Mouse (Mus musculus) MEL (cell line): ENCODE results near the gene Mob3a. TPM values are rescaled to one million over a fixed set of nuclear protein-coding genes. Genes with fewer than 3 reads are reported as not detected.

Experiments used
- DNase-seq: peaks from one replicate; pipeline ENCODE4 v3.0.0; 2011; ENCODE audit warnings: low read depth, low spot score
- H3K27ac ChIP-seq: 2 replicates; pipeline ENCODE4 v1.5.1; 2012; ENCODE audit warnings: low read depth, mild to moderate bottlenecking, control low read depth, low read length, moderate library complexity; ENCODE audit not compliant: control insufficient read depth
- H3K27me3 ChIP-seq, 2 experiments: fragments of 150-350 bp in 1 of 2; sonication (generic) in 1 of 2; 2 replicates each; pipeline ENCODE4 v1.6.1; 2012; ENCODE audit warnings: low read length in 2 of 2, mild to moderate bottlenecking in 2 of 2, improper control_type of control experiment in 1 of 2, moderate library complexity in 1 of 2; ENCODE audit not compliant: insufficient read depth in 2 of 2, control insufficient read depth in 1 of 2
- H3K36me3 ChIP-seq, 2 experiments: 2 replicates each; pipeline ENCODE4 v1.6.1; 2012 to 2014; ENCODE audit warnings: low read length in 2 of 2, improper control_type of control experiment in 1 of 2, inconsistent platforms in 1 of 2, mild to moderate bottlenecking in 1 of 2; ENCODE audit not compliant: insufficient read depth in 2 of 2, control insufficient read depth in 1 of 2
- H3K4me1 ChIP-seq, 2 experiments: fragments of 150-350 bp in 1 of 2; sonication (generic) in 1 of 2; 2 replicates each; pipeline ENCODE4 v1.6.1; 2012; ENCODE audit warnings: low read length in 2 of 2, improper control_type of control experiment in 1 of 2, mild to moderate bottlenecking in 1 of 2; ENCODE audit not compliant: insufficient read depth in 2 of 2, control insufficient read depth in 1 of 2
- H3K4me3 ChIP-seq, 2 experiments: fragments of 150-350 bp in 1 of 2; sonication (generic) in 1 of 2; 2 replicates each; pipeline ENCODE4 v1.5.1; 2012; ENCODE audit warnings: low read depth in 2 of 2, low read length in 2 of 2, mild to moderate bottlenecking in 2 of 2, moderate library complexity in 2 of 2, control low read depth in 1 of 2, improper control_type of control experiment in 1 of 2; ENCODE audit not compliant: control insufficient read depth in 1 of 2, insufficient read depth in 1 of 2
- H3K79me2 ChIP-seq: 2 replicates; pipeline ENCODE4 v1.6.1; 2012; ENCODE audit warnings: mild to moderate bottlenecking, low read length, moderate library complexity; ENCODE audit not compliant: control insufficient read depth, poor library complexity, insufficient read depth
- H3K9ac ChIP-seq: 2 replicates; pipeline ENCODE4 v1.6.1; 2012; ENCODE audit warnings: low read depth, mild to moderate bottlenecking, control low read depth, low read length, moderate library complexity; ENCODE audit not compliant: control insufficient read depth, poor library complexity, severe bottlenecking
- H3K9me3 ChIP-seq: fragments of 150-350 bp; sonication (generic); replicated peaks from 2 replicates; pipeline ENCODE4 v1.6.1; 2012; ENCODE audit warnings: mild to moderate bottlenecking, low read length, improper control_type of control experiment, moderate library complexity; ENCODE audit not compliant: insufficient read depth
- BHLHE40 ChIP-seq: IDR thresholded peaks from 2 replicates; pipeline ENCODE4 v1.6.1; 2012; ENCODE audit warnings: low read depth, mild to moderate bottlenecking, inconsistent platforms, low read length, improper control_type of control experiment, borderline replicate concordance
- CHD1 ChIP-seq: IDR thresholded peaks from 2 replicates; pipeline ENCODE4 v1.6.1; 2012; ENCODE audit warnings: low read depth, mild to moderate bottlenecking, inconsistent platforms, low read length, improper control_type of control experiment
- CHD2 ChIP-seq: IDR thresholded peaks from 2 replicates; pipeline ENCODE4 v1.6.1; 2011; ENCODE audit warnings: low read length, improper control_type of control experiment
- E2F4 ChIP-seq: IDR thresholded peaks from 2 replicates; pipeline ENCODE4 v1.6.1; 2011; ENCODE audit warnings: low read depth, low read length, improper control_type of control experiment, borderline replicate concordance
- ELF1 ChIP-seq: IDR thresholded peaks from 2 replicates; pipeline ENCODE4 v1.6.1; 2014; ENCODE audit warnings: low read depth, mild to moderate bottlenecking, inconsistent platforms, low read length, improper control_type of control experiment, moderate library complexity
- EP300 ChIP-seq, 2 experiments: IDR thresholded peaks; 2 replicates each; pipeline ENCODE4 v1.6.1; 2011; ENCODE audit warnings: improper control_type of control experiment in 2 of 2, low read length in 2 of 2, low read depth in 1 of 2, mild to moderate bottlenecking in 1 of 2
- ETS1 ChIP-seq: IDR thresholded peaks from 2 replicates; pipeline ENCODE4 v1.6.1; 2012; ENCODE audit warnings: low read depth, mild to moderate bottlenecking, inconsistent platforms, low read length, improper control_type of control experiment, moderate library complexity
- GABPA ChIP-seq: IDR thresholded peaks from 2 replicates; pipeline ENCODE4 v1.6.1; 2012; ENCODE audit warnings: low read depth, mild to moderate bottlenecking, inconsistent platforms, low read length, improper control_type of control experiment, moderate library complexity
- HCFC1 ChIP-seq: IDR thresholded peaks from 2 replicates; pipeline ENCODE4 v1.6.1; 2012; ENCODE audit warnings: low read depth, mild to moderate bottlenecking, inconsistent platforms, low read length, improper control_type of control experiment, moderate library complexity
- MAFK ChIP-seq: IDR thresholded peaks from 2 replicates; pipeline ENCODE4 v1.6.1; 2011; ENCODE audit warnings: low read depth, mild to moderate bottlenecking, low read length, improper control_type of control experiment, borderline replicate concordance
- MAX ChIP-seq: IDR thresholded peaks from 2 replicates; pipeline ENCODE4 v1.6.1; 2011; ENCODE audit warnings: low read length, improper control_type of control experiment
- MYC ChIP-seq: IDR thresholded peaks from 2 replicates; pipeline ENCODE4 v1.6.1; 2011; ENCODE audit warnings: low read depth, mild to moderate bottlenecking, low read length, improper control_type of control experiment, moderate library complexity
- NRF1 ChIP-seq: IDR thresholded peaks from 2 replicates; pipeline ENCODE4 v1.6.1; 2014; ENCODE audit warnings: low read depth, mild to moderate bottlenecking, inconsistent platforms, low read length, improper control_type of control experiment, moderate library complexity; ENCODE audit not compliant: poor library complexity, insufficient read depth, severe bottlenecking
- POLR2AphosphoS2 ChIP-seq: IDR thresholded peaks from 2 replicates; pipeline ENCODE4 v1.6.1; 2011; ENCODE audit warnings: low read length, improper control_type of control experiment
- SIN3A ChIP-seq: IDR thresholded peaks from 2 replicates; pipeline ENCODE4 v1.6.1; 2012; ENCODE audit warnings: low read length, improper control_type of control experiment, inconsistent platforms
- TAL1 ChIP-seq: IDR thresholded peaks from 2 replicates; pipeline ENCODE4 v1.6.1; 2012; ENCODE audit warnings: mild to moderate bottlenecking, inconsistent platforms, low read length, moderate library complexity, mixed read lengths
- UBTF ChIP-seq: IDR thresholded peaks from 2 replicates; pipeline ENCODE4 v1.6.1; 2012; ENCODE audit warnings: low read depth, mild to moderate bottlenecking, inconsistent platforms, low read length, improper control_type of control experiment, moderate library complexity, borderline replicate concordance; ENCODE audit not compliant: insufficient read depth
- USF1 ChIP-seq: IDR thresholded peaks from 2 replicates; pipeline ENCODE4 v1.6.1; 2014; ENCODE audit warnings: low read depth, mild to moderate bottlenecking, inconsistent platforms, low read length, improper control_type of control experiment, moderate library complexity
- USF2 ChIP-seq, 2 experiments: IDR thresholded peaks; 2 replicates each; pipeline ENCODE4 v1.6.1; 2011 to 2012; ENCODE audit warnings: improper control_type of control experiment in 2 of 2, low read length in 2 of 2, borderline replicate concordance in 1 of 2, inconsistent platforms in 1 of 2, low read depth in 1 of 2, mild to moderate bottlenecking in 1 of 2; ENCODE audit not compliant: insufficient read depth in 1 of 2
- ZC3H11A ChIP-seq: IDR thresholded peaks from 2 replicates; pipeline ENCODE4 v1.6.1; 2012; ENCODE audit warnings: low read depth, mild to moderate bottlenecking, inconsistent platforms, low read length, improper control_type of control experiment
- ZKSCAN1 ChIP-seq: IDR thresholded peaks from 2 replicates; pipeline ENCODE4 v1.6.1; 2012; ENCODE audit warnings: low read depth, mild to moderate bottlenecking, inconsistent platforms, low read length, improper control_type of control experiment, moderate library complexity
- ZMIZ1 ChIP-seq: IDR thresholded peaks from 2 replicates; pipeline ENCODE4 v1.6.1; 2012; ENCODE audit warnings: low read depth, mild to moderate bottlenecking, inconsistent platforms, low read length, improper control_type of control experiment, moderate library complexity
- ZNF384 ChIP-seq: IDR thresholded peaks from 2 replicates; pipeline ENCODE4 v1.6.1; 2012; ENCODE audit warnings: low read depth, mild to moderate bottlenecking, inconsistent platforms, low read length, improper control_type of control experiment
- polyA plus RNA-seq, 2 experiments: library from polyadenylated mRNA; stranded (reverse) in 1 of 2; unstranded in 1 of 2; fragments of >175 nt in 1 of 2; fragments of >200 nt in 1 of 2; gene quantifications; 2 replicates each; pipeline versions ENCODE4 v1.2.1 to v1.2.4; 2012; ENCODE audit warnings: low replicate concordance in 2 of 2, low read depth in 1 of 2; ENCODE audit not compliant: insufficient read length in 2 of 2, insufficient read depth in 1 of 2, missing spikeins in 1 of 2
- total RNA-seq: library from RNA; depleted of rRNA; stranded (reverse); fragments of 300-350 nt; gene quantifications from 2 replicates; pipeline ENCODE4 v1.2.3, GENCODE M21; 2012

Gene Mob3a
- total and polyA plus RNA-seq, 3 experiments: 38.3 to 63.4 TPM; not detected in 1

DNA sequence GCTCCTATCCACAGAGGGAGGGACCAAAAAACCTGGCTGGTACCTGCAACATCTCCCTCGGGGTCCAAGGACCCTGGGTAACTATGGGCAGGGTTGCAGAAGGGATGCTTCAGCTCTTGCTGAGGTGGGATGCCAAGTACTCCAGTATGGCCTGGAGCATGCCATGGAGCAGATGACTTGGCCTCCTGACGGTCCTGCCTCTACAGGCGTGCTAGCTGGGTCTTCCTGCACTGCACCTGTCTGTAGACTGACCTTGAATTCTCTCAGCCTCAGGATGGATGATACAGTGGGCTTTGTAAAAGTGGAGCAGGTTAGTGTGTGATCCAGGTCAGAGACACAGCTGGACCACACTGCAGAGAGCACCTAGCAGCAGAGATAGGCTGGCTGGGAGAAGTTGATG is 3.7 kb upstream of the Mob3a start:
- Histone ChIP-seq H3K79me2 (peaks cover 4% of the 10 kb centered on the region; the same call in 1 of the 2 replicates), H3K27ac (no peak overlapping the region), H3K36me3 (peaks cover 2 to 8% of the 10 kb centered on the region in 2 experiments; a peak in 2 of 4 replicates), H3K9me3 (no peaks in the 10 kb centered on the region), H3K4me1 (peaks cover 4 to 16% of the 10 kb centered on the region in 2 experiments), H3K4me3 (no peak overlapping the region), H3K9ac (no peak overlapping the region), H3K27me3 (no peaks in the 10 kb centered on the region)
- DNase-seq: no peak
- no peak for TF ChIP-seq ZMIZ1
- TF ChIP-seq MAFK: no peak
- no peak for TF ChIP-seq TAL1
- TF ChIP-seq ZKSCAN1: no peak
- no peak for TF ChIP-seq CHD2
- TF ChIP-seq MAX: no peak
- TF ChIP-seq ETS1: no peak
- TF ChIP-seq NRF1: no peak
- no peak for TF ChIP-seq ZC3H11A
- TF ChIP-seq UBTF: no peak
- no peak for TF ChIP-seq HCFC1
- TF ChIP-seq CHD1: no peak
- TF ChIP-seq GABPA: no peak
- TF ChIP-seq USF1: no peak
- TF ChIP-seq SIN3A: no peak
- TF ChIP-seq USF2 (IDR thresholded peaks at IDR 0.05; ENCODE audit: borderline replicate concordance in 1 of 2, insufficient read depth in 1 of 2, low read depth in 1 of 2, low read length in 2 of 2): no peak
- TF ChIP-seq POLR2AphosphoS2: no peak

DNA sequence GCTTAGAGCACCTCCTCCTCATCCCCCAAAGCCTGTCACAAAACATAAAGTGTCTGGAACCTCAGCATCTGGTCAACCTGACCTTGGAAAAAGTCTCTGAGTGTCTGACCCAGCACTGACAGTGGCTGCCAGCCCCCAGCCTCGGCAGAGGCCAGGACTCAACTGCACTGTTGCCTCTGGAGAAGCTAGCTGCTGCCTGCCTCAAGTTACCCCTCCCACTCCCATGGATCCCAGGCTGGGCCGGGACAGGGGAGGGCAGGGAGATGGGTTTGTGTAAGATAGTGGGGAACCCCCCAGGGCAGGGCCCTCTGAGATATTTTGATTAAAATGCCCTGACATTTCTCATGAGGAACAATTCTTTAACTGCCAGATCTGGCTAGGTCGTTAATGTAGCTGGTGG is 3.3 kb upstream of the Mob3a start:
- Histone ChIP-seq H3K4me3 (no peak overlapping the region), H3K27me3 (no peaks in the 10 kb centered on the region), H3K4me1 (peaks cover 7 to 19% of the 10 kb centered on the region in 2 experiments), H3K9me3 (no peaks in the 10 kb centered on the region), H3K27ac (no peak overlapping the region), H3K79me2 (peaks cover 4% of the 10 kb centered on the region), H3K9ac (no peak overlapping the region), H3K36me3 (peaks cover 2 to 11% of the 10 kb centered on the region in 2 experiments; a peak in 2 of 4 replicates)
- TF ChIP-seq BHLHE40: no peak
- TF ChIP-seq MAX: no peak
- no peak for TF ChIP-seq EP300 (IDR thresholded peaks at IDR 0.05; ENCODE audit: low read depth in 1 of 2, low read length in 2 of 2)
- TF ChIP-seq ELF1: no peak
- no peak for TF ChIP-seq ZNF384
- TF ChIP-seq MYC: no peak
- TF ChIP-seq E2F4: no peak
- no peak for DNase-seq
